Mouse (Mus musculus) neural tube, embryonic 14.5 days (tissue): ENCODE data around the gene Eif5b. TPM values are rescaled to one million over a fixed set of nuclear protein-coding genes. Genes with fewer than 3 reads are reported as not detected.

Experiments used
- ATAC-seq: fragments of 200-750 bp; cut with Nextera tagmentation; 2 replicates; pipeline ENCODE4 v1.8.0; 2017; ENCODE audit warnings: low read depth, mild to moderate bottlenecking, moderate TSS enrichment, moderate library complexity
- H3K27ac ChIP-seq: fragments of 300-500 bp; sonication (generic); 2 replicates; pipeline ENCODE4 v1.5.1; 2014; ENCODE audit warnings: low read depth, mild to moderate bottlenecking, control low read depth, low read length, moderate library complexity, mixed read lengths
- H3K27me3 ChIP-seq: fragments of 300-500 bp; sonication (generic); 2 replicates; pipeline ENCODE4 v1.6.1; 2014; ENCODE audit warnings: low read length; ENCODE audit not compliant: control insufficient read depth, insufficient read depth
- H3K36me3 ChIP-seq: fragments of 300-500 bp; sonication (generic); 2 replicates; pipeline ENCODE4 v1.6.1; 2014; ENCODE audit warnings: low read length, mixed read lengths; ENCODE audit not compliant: control insufficient read depth, insufficient read depth
- H3K4me1 ChIP-seq: fragments of 300-500 bp; sonication (generic); 2 replicates; pipeline ENCODE4 v1.6.1; 2014; ENCODE audit warnings: low read length; ENCODE audit not compliant: control insufficient read depth, insufficient read depth
- H3K4me2 ChIP-seq: fragments of 300-500 bp; sonication (generic); 2 replicates; pipeline ENCODE4 v1.6.1; 2014; ENCODE audit warnings: mild to moderate bottlenecking, low read depth, low read length, control low read depth
- H3K4me3 ChIP-seq: fragments of 300-500 bp; sonication (generic); 2 replicates; pipeline ENCODE4 v1.5.1; 2014; ENCODE audit warnings: low read depth, low read length, control low read depth, mixed read lengths
- H3K9ac ChIP-seq: fragments of 300-500 bp; sonication (generic); replicated peaks from 2 replicates; pipeline ENCODE4 v1.6.1; 2014; ENCODE audit warnings: low read depth, mild to moderate bottlenecking, control low read depth, low read length, mixed read lengths
- H3K9me3 ChIP-seq: fragments of 300-500 bp; sonication (generic); 2 replicates; pipeline ENCODE4 v1.6.1; 2016; ENCODE audit warnings: low read length; ENCODE audit not compliant: control insufficient read depth
- WGBS: fragments of 180-500 bp; shearing (Covaris S2); extraction: QIAGEN DNeasy Blood & Tissue Kit; methylation state at CpG from one replicate; pipeline ENCODE4 v1.1.7; 2014; 5-methylcytosine and 5-hydroxymethylcytosine counted together
- polyA plus RNA-seq: library from polyadenylated mRNA; unstranded; fragments of >200 nt; fragmentation: Nextera tagmentation; extraction: Ambion mirVana; gene quantifications from 2 replicates; pipeline ENCODE4 v1.2.1, GENCODE M21; 2014

Eif5b gene
- polyA plus RNA-seq = 22.8 and 22.9 TPM in 2 replicates

- ATAC-seq = peak; percentile 94
- peak within 1 kb of the TSS; percentile 91 for H3K4me2 ChIP-seq
- peak within 1 kb of the TSS; percentile 96 for H3K27ac ChIP-seq
- no peaks in the 10 kb centered on the region for H3K9me3 ChIP-seq
- H3K9ac ChIP-seq = peak within 1 kb of the TSS; percentile 83
- H3K4me1 ChIP-seq = peaks cover 15% of the 10 kb centered on the region
- H3K4me3 ChIP-seq = peak within 1 kb of the TSS; percentile 85
- H3K27me3 ChIP-seq = no peaks in the 10 kb centered on the region
- under 1% methylated on average over 50 of the region's 50 CpGs for WGBS
- peaks cover 21% of the 10 kb centered on the region for H3K36me3 ChIP-seq
Observed at GRCm38 (mm10) chr1:37997867-37998266, at the start of gene Eif5b, which contains the start of gene Txndc9. Gene Eif5b (plus strand): TSS chr1:37998010. Gene Txndc9 (minus strand): TSS chr1:37997893.

- H3K27me3 ChIP-seq = no peaks in the 10 kb centered on the region
- no peaks in the 10 kb centered on the region for H3K9me3 ChIP-seq
- H3K9ac ChIP-seq = no peak overlapping the region
- no peaks in the 10 kb centered on the region for H3K36me3 ChIP-seq
- H3K27ac ChIP-seq = no peak overlapping the region
- 73% methylated on average over 2 of the region's 2 CpGs for WGBS
- ATAC-seq = no peak
- H3K4me1 ChIP-seq = no peaks in the 10 kb centered on the region
- H3K4me3 ChIP-seq = no peak overlapping the region
- no peak overlapping the region for H3K4me2 ChIP-seq
Observed at GRCm38 (mm10) chr1:37948906-37949305, 48.9 kb upstream of the Eif5b start.

GRCm38 (mm10) chr1:37954786-37955185, 43.0 kb upstream of the Eif5b start:
- 89% methylated on average over 7 of the region's 7 CpGs for WGBS
- H3K4me1 ChIP-seq = no peaks in the 10 kb centered on the region
- ATAC-seq = no peak
- H3K9ac ChIP-seq = no peak overlapping the region
- no peaks in the 10 kb centered on the region for H3K27me3 ChIP-seq
- H3K36me3 ChIP-seq = no peaks in the 10 kb centered on the region
- H3K4me2 ChIP-seq = no peak overlapping the region
- no peak overlapping the region for H3K27ac ChIP-seq
- no peak overlapping the region for H3K4me3 ChIP-seq
- no peaks in the 10 kb centered on the region for H3K9me3 ChIP-seq

GRCm38 (mm10) chr1:37955251-37955650, 42.6 kb upstream of the Eif5b start:
- H3K36me3 ChIP-seq = no peaks in the 10 kb centered on the region
- H3K9me3 ChIP-seq = no peaks in the 10 kb centered on the region
- H3K4me3 ChIP-seq = no peak overlapping the region
- no peak for ATAC-seq
- H3K27me3 ChIP-seq = no peaks in the 10 kb centered on the region
- no peak overlapping the region for H3K4me2 ChIP-seq
- no peak overlapping the region for H3K9ac ChIP-seq
- H3K4me1 ChIP-seq = no peaks in the 10 kb centered on the region
- no peak overlapping the region for H3K27ac ChIP-seq
- WGBS = 91% methylated on average over 2 of the region's 2 CpGs

GRCm38 (mm10) chr1:37956690-37957431, 40.9 kb upstream of the Eif5b start:
- Histone ChIP-seq H3K27ac (no peak overlapping the region), H3K9ac (no peak overlapping the region), H3K9me3 (no peaks in the 10 kb centered on the region), H3K4me3 (no peak overlapping the region), H3K27me3 (no peaks in the 10 kb centered on the region), H3K4me2 (no peak overlapping the region), H3K36me3 (no peaks in the 10 kb centered on the region), H3K4me1 (no peaks in the 10 kb centered on the region)
- WGBS = 25% methylated on average over 3 of the region's 3 CpGs
- ATAC-seq = peak; percentile 54; the same call in 1 of the 2 replicates

GRCm38 (mm10) chr1:37957659-37958058, 40.2 kb upstream of the Eif5b start, which contains the start of gene Lyg1:
Gene Lyg1 (minus strand): TSS chr1:37957759.
- Histone ChIP-seq H3K4me2 (no peak within 1 kb of the TSS), H3K4me1 (no peaks in the 10 kb centered on the region), H3K27me3 (no peaks in the 10 kb centered on the region), H3K9me3 (no peaks in the 10 kb centered on the region), H3K9ac (no peak within 1 kb of the TSS), H3K36me3 (no peaks in the 10 kb centered on the region), H3K4me3 (no peak within 1 kb of the TSS), H3K27ac (no peak within 1 kb of the TSS)
- 91% methylated on average over 5 of the region's 5 CpGs for WGBS
- ATAC-seq = no peak

- no peak overlapping the region for H3K4me2 ChIP-seq
- H3K36me3 ChIP-seq = no peaks in the 10 kb centered on the region
- no peak overlapping the region for H3K4me3 ChIP-seq
- H3K27ac ChIP-seq = no peak overlapping the region
- no peaks in the 10 kb centered on the region for H3K4me1 ChIP-seq
- 87% methylated on average over 2 of the region's 2 CpGs for WGBS
- H3K27me3 ChIP-seq = no peaks in the 10 kb centered on the region
- no peak overlapping the region for H3K9ac ChIP-seq
- no peaks in the 10 kb centered on the region for H3K9me3 ChIP-seq
- no peak for ATAC-seq
Observed at GRCm38 (mm10) chr1:37958516-37958915, 39.3 kb upstream of the Eif5b start.

- H3K27ac ChIP-seq = no peak overlapping the region
- ATAC-seq = 0 out of 2 replicates have a peak, but pooled peaks have one; percentile 14
- no peaks in the 10 kb centered on the region for H3K36me3 ChIP-seq
- H3K4me1 ChIP-seq = no peaks in the 10 kb centered on the region
- no peak overlapping the region for H3K4me3 ChIP-seq
- 52% methylated on average over 5 of the region's 5 CpGs for WGBS
- H3K9me3 ChIP-seq = no peaks in the 10 kb centered on the region
- no peak overlapping the region for H3K9ac ChIP-seq
- H3K27me3 ChIP-seq = no peaks in the 10 kb centered on the region
- H3K4me2 ChIP-seq = no peak overlapping the region
Observed at GRCm38 (mm10) chr1:37959486-37959885, 38.3 kb upstream of the Eif5b start.

GRCm38 (mm10) chr1:37965571-37965970, 32.2 kb upstream of the Eif5b start:
- no peaks in the 10 kb centered on the region for H3K36me3 ChIP-seq
- H3K4me2 ChIP-seq = no peak overlapping the region
- no peak overlapping the region for H3K27ac ChIP-seq
- H3K4me1 ChIP-seq = no peaks in the 10 kb centered on the region
- H3K27me3 ChIP-seq = no peaks in the 10 kb centered on the region
- H3K9ac ChIP-seq = no peak overlapping the region
- no peak for ATAC-seq
- H3K9me3 ChIP-seq = no peaks in the 10 kb centered on the region
- no peak overlapping the region for H3K4me3 ChIP-seq
- 36% methylated on average over 10 of the region's 10 CpGs for WGBS
